Mouse (Mus musculus): Measurements from ENCODE around the gene Ntrk1.

The Ntrk1 gene

DNA sequence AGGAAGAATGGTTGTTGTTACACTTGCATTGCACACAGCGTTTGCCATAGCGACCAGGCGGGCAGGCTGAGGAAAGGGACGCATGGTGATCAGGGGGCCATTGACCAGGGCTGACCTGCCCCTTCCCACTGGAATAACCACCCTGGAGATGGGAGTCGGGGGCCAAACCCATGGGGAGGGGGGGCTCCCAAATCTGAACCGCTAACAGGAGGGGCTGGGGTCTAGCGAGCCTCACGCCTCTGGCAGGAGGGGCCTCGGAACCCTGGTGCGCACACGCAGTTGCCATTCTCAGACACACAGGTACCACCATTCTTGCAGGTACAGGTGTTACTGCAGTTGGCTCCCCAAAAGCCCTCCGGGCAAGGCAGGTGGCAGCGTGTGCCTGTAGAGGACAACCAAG, 41.1 kb downstream of the Ntrk1 start:
- DNase-seq (ENCODE audit: low spot score in 2 of 2), result no peak

DNA sequence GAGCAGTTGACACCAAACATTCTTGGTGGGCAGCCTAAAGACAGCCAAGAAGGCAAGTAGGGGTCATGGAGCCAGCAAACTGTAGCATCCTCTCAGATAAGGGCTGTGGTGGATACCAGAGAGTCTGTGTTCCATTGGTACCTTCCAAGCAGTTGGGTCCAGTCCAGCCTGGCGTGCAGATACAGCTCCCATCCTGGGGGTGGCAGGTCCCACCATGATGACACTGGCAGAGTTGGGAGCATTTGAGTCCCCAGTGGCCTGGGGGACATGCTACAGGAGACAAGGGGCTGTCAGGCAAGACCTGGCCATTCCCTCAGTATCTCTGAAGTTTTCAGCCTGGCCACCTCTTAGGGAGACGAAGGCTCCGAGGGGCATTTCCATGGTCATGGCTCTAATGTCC, 42.4 kb downstream of the Ntrk1 start:
- DNase-seq (ENCODE audit: low spot score in 2 of 2), result no peak

DNA sequence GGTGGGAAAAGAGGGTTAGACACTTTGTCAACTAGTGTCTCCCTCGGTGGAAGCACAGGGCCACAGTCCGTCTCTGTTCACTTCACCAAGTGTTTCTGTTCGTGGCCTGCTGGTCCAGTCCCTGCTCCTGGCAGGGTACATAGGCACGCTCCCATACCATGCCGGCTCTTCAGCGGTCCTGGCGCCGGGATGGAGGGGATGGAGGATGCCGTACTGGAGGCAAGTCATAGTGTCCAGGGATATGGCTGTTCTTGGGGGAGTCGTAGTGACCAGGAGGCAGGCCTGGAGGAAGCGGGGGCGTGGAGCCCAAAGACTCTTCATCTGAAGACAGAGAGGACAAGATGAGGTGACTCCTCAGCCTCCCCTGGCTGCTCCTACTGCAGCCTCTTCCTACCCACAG, 45.0 kb downstream of the Ntrk1 start:
- DNase-seq (ENCODE audit: low spot score in 2 of 2), result no peak

DNA sequence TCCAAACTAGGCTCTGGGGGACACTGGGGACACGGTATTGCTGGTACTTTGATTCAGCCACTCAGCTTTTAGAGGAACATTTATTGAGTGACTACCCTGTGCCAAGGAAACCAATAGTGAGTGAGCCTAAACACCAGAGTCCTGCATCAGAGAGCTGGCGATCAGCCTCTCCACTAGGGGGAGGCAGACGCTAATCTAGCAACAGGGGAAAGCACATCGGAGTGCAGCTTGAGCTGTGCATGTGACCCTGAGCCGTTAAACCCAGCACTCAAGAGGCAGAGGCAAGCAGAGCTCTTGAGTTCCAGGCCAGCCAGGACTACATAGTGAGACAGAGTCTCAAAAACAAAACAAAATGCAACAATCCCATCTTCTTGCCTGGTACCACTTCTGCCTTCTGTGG, 45.9 kb downstream of the Ntrk1 start:
- peak in 1 of 2 experiments; percentile 31 for DNase-seq (ENCODE audit: low spot score in 2 of 2)

DNA sequence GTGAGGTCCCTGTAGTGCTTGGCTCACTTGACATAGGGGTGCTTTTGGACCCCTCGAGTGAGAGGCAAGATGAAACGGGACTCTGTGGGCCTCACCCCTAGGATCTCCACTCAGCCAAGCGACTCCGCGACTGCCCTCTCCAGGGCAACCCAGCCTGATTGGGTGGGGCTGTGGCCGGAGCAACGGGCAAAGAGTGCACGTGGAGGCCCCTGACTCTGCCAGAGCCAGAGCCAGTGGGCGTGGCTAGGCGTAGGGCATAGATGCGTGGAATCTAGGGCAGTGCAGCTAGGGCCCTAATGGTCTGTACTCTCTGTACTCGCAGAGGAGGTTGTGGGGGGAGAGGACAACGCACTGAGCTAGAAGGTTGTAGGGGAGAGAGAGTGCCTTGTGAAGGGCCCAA, 46.5 kb downstream of the Ntrk1 start, which contains the start of gene Lrrc71:
Gene Lrrc71, minus strand, starts transcription at position 195 of the 400 bp plus-strand sequence.
- DNase-seq (ENCODE audit: low spot score in 2 of 2), result no peak

DNA sequence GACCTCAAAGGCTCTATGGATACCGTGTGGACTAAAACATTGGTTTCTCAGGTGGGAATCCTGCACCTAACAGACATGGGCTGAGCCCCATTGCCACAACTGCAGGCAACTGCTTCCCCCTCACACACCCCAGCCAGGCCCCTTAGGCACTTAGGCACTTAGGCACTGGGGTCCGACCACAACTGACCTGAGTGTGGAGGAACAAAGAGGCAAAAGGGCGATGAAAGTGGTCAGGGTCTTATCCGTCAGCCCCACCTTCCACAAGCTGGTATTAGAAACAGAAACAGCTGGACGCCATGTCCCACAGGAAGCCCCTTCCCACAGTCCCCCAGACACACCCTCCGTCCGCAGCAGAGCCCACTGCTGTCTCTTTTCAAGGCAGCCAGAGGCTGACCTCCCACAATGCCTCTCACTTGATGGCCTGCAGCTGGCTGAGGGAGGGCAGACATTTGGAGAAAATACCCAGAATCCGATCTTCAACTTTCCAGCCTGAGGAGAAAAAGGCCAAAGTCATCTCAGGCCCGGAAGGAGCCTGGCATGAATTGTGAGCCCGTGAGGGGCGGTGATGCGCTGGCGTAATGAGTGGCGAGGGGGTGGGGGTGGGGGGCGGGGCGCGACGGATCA, 49.8 kb downstream of the Ntrk1 start:
- no peak for DNase-seq (ENCODE audit: low spot score in 2 of 2)

DNA sequence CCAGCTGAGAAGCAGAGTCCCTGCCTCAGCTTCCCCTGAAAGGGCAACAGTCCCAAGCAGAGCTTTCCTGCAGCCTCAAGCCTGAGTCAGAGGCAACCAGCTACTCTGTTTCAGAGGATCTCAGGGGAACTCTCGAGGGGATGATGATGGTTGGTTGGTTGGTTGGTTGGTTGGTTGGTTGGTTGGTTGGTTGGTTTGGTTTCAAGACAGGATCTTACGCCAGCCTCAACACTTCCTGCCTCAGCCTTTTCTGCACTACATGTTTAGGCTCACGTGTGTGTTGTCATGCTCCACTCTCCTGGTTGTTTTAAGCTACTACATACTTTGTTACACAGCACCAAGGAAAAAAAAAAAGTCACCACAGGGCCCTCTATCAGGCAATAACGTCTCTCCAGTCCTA, 51.0 kb downstream of the Ntrk1 start:
- no peak for DNase-seq (ENCODE audit: low spot score in 2 of 2)

DNA sequence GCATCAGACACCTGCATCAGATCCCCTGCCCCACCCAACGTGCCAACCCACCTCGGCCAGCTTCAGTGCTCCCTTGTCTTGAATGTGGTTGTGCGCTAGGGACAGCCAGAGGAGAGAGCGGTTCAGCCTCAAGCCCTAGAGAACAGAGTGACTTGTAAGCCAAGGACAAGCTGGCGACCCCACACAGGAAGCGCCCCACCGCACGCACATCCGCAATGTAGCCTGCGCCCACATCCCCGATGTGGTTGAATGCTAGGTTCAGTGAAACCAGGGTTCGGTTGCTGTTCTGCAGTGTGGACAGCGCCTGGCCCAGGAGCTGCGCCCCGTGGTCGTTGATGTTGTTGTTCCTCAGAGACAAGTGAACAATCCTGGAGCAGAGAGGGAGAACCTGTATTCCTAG, 52.2 kb downstream of the Ntrk1 start:
- no peak for DNase-seq (ENCODE audit: low spot score in 2 of 2)

DNA sequence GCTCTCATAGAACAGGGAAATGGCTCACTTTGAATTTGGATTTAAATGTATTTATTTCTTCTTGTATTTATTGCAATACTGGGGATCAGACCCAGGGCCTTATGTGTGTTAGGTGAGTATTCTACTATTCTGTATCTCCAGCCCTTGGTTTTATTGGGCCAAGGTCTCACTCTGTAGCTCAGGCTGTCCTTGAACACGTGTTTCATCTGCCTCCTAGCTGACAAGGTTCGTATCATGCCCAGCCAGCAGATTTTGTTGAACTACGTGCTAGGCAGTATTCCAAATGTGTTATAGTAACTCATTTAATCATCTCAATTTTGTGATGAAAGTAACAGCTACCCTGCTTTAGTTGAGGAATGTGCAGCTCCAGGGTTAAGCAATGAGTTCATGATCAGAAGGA, 52.9 kb downstream of the Ntrk1 start:
- no peak for DNase-seq (ENCODE audit: low spot score in 2 of 2)

DNA sequence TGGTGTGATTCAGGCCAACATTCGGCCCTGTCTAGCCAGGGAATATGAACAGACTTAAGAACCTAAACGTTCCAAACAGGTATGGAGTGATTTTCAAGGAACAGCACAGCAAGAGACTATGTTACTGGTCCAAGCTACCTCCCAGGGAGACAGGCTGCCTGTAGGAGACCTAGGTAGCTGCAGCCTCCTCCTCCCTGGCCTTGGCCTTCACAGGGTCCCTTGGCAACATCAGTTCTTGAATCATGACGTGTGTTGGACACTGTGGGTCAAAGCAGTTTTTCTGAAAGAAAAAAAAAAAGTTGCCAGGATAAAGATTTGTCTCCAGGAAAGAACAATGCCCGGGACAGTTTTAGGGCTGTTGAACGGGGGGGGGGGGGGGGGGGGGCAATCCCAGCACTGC, 56.1 kb downstream of the Ntrk1 start:
- DNase-seq (ENCODE audit: low spot score in 2 of 2), result no peak

DNA sequence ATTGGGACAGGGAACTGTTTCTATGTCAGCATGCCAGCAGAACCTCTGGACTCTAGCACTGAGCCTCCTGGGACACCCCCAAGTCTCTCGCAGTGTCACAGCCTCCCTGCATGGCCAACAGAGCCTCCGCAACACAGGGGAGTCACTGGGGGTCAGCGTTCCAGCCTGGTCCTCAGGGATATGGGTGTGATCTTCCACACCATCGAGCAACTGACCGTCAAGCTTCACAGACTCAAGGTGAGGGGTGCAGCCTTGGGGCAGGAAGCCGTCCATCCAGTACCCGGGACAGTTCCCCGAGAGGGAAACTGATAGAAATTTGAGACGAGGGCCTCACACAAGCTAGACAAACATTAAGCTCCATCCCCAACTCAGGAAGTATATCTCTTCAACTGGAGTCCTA, 59.6 kb downstream of the Ntrk1 start:
- DNase-seq (ENCODE audit: low spot score in 2 of 2), result no peak

DNA sequence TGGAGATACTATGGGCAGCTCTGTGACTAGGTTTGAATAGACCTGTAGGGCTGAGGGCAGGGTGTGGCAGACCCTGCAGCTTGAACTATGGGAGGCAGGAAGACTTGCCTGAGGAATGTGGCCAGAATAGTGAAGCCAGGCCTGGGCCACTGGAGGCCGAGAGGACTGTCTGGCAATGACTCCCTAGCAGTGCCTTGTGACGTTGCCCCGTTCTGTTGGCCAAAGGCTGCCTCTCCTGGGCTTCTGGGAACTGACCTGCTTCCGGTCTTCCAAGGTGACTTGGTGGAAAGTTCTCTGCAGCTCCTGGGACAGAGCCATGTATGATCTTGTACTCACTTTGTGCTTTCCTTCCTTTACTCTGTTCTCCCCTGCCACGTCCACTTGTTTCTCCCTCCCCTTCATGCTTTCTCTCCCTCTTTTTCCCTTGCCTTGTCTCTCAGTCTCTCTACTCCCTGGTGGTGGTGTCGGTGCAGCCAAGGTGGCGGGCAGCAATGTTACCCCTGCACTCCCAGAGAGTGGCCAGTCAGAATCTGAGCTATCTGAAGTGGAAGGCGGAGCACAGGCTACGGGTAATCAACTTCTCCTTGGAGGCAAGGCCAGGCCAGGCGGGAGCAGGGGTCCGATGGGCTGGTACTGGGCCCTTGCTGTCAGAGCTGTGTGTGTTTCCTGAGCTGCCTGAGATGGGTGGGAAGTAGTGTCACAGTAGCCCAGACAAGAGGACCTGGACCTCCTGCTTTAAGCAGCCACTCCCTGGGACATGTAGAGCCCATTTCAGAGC, 60.8 kb downstream of the Ntrk1 start:
- DNase-seq (ENCODE audit: low spot score in 2 of 2), result no peak

DNA sequence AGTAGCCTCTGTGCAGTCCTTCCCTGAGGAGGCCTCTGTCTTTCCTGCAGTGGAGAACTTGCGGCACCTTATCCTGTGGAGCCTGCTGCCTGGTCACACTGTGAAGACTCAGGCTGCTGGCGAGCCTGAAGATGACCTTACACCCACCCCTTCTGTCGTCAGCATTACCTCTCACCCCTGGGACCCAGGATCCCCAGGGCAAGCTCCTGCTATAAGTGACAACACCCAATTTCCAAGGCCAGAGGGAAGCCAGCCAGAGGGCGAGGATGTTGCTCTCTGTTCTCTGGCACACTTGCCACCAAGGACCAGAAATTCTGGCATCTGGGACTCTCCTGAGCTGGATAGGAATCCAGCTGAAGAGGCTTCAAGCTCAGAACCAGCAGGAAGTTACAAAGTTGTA, 61.9 kb downstream of the Ntrk1 start:
- no peak for DNase-seq (ENCODE audit: low spot score in 2 of 2)

DNA sequence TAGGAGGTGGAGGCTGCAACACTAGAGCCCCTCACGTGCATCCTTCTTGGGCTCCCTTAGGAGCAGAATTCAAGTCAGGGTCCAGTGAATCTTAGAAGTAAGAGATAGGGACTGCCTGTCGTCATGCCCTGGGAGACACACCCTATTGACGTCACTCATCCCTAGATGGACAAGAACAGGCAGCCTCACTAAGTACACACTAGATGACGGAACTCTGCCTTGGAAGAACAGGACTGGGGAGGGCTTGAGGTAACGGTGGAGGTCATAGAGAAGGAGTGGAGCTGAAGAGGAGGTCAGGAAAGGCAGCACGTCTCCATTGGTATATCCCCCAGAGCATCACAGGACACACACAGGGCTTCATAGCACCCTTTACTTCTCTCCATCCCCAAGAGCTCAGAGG, 66.3 kb downstream of the Ntrk1 start:
- DNase-seq (ENCODE audit: low spot score in 2 of 2), result no peak

Measured in frontal cortex, postnatal 14 days (tissue).